Mouse (Mus musculus) layer of hippocampus, adult 11-12 months (tissue): ENCODE results near the gene Sh3bgrl3.

Experiments
- DNase-seq: peaks from one replicate; pipeline ENCODE4 v3.0.0; 2022; ENCODE audit warnings: low spot score

Gene Sh3bgrl3

GRCm38 (mm10) chr4:134128983-134129362, 384 bp upstream of the Sh3bgrl3 start:
- no peak for DNase-seq

GRCm38 (mm10) chr4:134127793-134128192, 796 bp downstream of the Sh3bgrl3 start:
- DNase-seq, result no peak

- peak; percentile 75 for DNase-seq
Measured at GRCm38 (mm10) chr4:134127121-134127455, 1.5 kb downstream of the Sh3bgrl3 start.

GRCm38 (mm10) chr4:134126300-134127120, 2.1 kb downstream of the Sh3bgrl3 start:
- no peak for DNase-seq

GRCm38 (mm10) chr4:134125383-134126060, 3.1 kb downstream of the Sh3bgrl3 start:
- DNase-seq, result no peak

- peak; percentile 87 for DNase-seq
Measured at GRCm38 (mm10) chr4:134123680-134124551, 4.7 kb downstream of the Sh3bgrl3 start.

- no peak for DNase-seq
Measured at GRCm38 (mm10) chr4:134123147-134123546, 5.4 kb downstream of the Sh3bgrl3 start.

GRCm38 (mm10) chr4:134122281-134122680, 6.3 kb downstream of the Sh3bgrl3 start:
- DNase-seq, result no peak

GRCm38 (mm10) chr4:134121571-134121970, 7.0 kb downstream of the Sh3bgrl3 start:
- DNase-seq, result no peak

- DNase-seq, result no peak
Measured at GRCm38 (mm10) chr4:134120916-134121315, 7.7 kb downstream of the Sh3bgrl3 start.

GRCm38 (mm10) chr4:134120192-134120805, 8.3 kb downstream of the Sh3bgrl3 start:
- DNase-seq, result no peak

GRCm38 (mm10) chr4:134119644-134120043, 8.9 kb downstream of the Sh3bgrl3 start:
- DNase-seq, result no peak

- no peak for DNase-seq
Measured at GRCm38 (mm10) chr4:134119042-134119441, 9.5 kb downstream of the Sh3bgrl3 start.

- no peak for DNase-seq
Measured at GRCm38 (mm10) chr4:134118126-134118800, 10.3 kb downstream of the Sh3bgrl3 start.

- no peak for DNase-seq
Measured at GRCm38 (mm10) chr4:134117012-134117411, 11.6 kb downstream of the Sh3bgrl3 start.

- no peak for DNase-seq
Measured at GRCm38 (mm10) chr4:134116501-134116900, 12.1 kb downstream of the Sh3bgrl3 start.

GRCm38 (mm10) chr4:134115215-134116144, 13.1 kb downstream of the Sh3bgrl3 start:
- DNase-seq, result no peak

- no peak for DNase-seq
Measured at GRCm38 (mm10) chr4:134114038-134114437, 14.6 kb downstream of the Sh3bgrl3 start.

- DNase-seq, result no peak
Measured at GRCm38 (mm10) chr4:134113356-134113994, 15.1 kb downstream of the Sh3bgrl3 start.

GRCm38 (mm10) chr4:134112403-134112802, 16.2 kb downstream of the Sh3bgrl3 start:
- no peak for DNase-seq
